Mouse (Mus musculus): ENCODE measurements around the gene Cst3.

The Cst3 gene

DNA sequence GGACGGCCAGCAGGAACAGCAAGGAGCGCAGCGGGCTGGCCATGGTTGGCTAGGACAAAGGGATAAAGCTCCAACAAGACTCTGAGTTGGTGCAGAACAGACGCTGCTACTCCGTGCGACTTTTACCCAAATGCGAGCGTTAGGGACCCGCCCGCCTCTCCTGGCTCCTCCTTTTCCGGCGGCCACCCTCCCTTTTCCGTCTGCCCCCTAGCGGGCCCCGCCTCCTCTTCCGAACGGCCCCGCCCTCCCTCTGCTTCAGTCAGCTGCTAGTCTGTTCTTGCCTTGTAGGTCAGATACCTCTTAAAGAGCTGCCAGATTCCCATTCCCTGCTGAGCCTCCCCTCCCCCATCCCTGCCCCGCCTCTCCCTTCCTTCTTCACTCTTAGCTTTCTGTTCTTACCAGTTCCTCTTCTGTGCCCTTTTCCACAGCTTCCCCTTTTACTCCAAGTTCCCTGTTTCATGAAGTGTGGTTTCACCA, at the start of gene Cst3:
TSS of gene Cst3 (minus strand) at position 358 of the 477 bp plus-strand sequence.
- DNase-seq = peak; percentile 87 to 90

GRCm38 (mm10) chr2:148902286-148902685, 26.8 kb upstream of the Cst3 start:
- DNase-seq = peak; percentile 34 to 56

DNA sequence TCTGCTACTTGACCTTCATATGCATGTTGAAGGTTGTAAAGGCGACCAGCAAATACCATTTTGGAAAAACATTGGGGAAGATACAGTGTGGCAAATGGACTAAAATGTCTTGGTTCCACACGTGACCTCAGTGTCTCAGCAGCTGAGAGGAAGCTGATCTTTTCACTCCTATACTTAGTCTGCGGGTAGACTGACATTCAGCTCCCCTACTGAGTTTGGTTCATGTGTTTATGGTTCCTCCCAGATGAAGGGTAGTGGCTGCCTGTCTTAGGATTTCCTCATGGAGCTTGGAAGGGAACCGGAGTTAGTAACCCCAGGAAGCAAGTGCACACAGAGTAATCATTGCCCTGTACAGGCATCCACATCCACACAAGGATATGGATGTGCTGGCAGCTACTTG, 24.8 kb upstream of the Cst3 start:
- no peak for DNase-seq

DNA sequence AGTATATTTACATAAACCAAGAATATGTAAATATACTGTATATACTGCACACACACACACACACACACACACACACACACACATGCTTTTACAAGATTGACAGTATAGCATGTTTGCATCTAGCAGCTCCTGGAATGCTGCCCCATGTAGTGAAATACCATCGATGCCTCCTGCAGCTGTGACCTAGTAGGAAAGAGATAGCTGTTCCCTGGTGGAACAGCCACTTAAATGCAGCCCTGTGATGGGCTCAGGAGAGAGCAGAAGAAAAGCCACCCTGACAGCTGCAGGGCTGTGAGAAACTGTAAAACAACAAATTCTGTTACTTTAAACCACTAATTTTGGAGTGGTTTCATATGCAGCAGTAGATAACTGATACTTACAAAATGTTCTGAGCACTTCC, 20.7 kb upstream of the Cst3 start:
- no peak for DNase-seq

- no peak for DNase-seq
Observed at GRCm38 (mm10) chr2:148893107-148893506, 17.6 kb upstream of the Cst3 start.

GRCm38 (mm10) chr2:148890021-148890851, 14.7 kb upstream of the Cst3 start:
- DNase-seq = no peak

GRCm38 (mm10) chr2:148889331-148890010, 14.0 kb upstream of the Cst3 start:
- DNase-seq = no peak

GRCm38 (mm10) chr2:148888872-148889271, 13.4 kb upstream of the Cst3 start:
- no peak for DNase-seq

GRCm38 (mm10) chr2:148884738-148885137, 9.2 kb upstream of the Cst3 start:
- DNase-seq = no peak

- DNase-seq = no peak
Observed at GRCm38 (mm10) chr2:148879199-148879598, 3.7 kb upstream of the Cst3 start.

GRCm38 (mm10) chr2:148878641-148879130, 3.2 kb upstream of the Cst3 start:
- no peak for DNase-seq

- DNase-seq = peak; percentile 39 to 43
Observed at GRCm38 (mm10) chr2:148877016-148877770, 1.7 kb upstream of the Cst3 start.

DNA sequence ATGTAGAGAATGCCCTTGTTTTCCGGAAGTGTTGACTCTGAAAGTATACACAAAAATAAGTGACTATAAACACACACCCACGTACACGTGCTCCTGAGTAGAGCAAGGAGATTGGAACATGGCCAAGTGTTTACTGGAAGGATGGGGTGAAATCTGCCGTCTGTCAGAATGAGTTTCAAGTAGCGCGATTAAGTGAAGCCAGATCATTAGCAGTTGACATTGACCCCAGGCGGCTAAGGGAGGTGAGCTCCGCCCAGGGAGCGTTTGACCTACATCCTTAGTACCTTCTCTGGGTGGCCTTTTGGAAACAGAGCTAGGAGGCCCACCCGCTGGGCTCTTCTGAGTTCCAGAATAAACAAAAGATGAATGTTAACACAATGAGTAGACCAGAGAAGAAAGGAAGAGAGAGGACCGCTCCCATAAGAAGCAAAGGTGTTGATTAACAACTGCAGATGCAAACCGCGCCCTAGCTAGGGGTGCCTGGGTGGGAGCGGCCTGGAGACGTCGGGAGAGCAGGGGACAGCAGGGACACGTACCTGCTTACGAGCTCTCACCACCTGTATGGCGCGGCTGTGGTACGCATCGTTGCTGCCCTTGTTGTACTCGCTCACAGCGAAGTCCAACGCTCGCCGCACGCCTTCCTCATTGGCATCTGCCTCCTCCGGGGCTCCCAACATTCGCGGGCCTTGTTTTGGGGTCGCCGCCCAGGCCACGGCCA, 716 bp downstream of the Cst3 start:
- DNase-seq = no peak

GRCm38 (mm10) chr2:148874224-148874616, 1.3 kb downstream of the Cst3 start:
- DNase-seq = no peak

DNA sequence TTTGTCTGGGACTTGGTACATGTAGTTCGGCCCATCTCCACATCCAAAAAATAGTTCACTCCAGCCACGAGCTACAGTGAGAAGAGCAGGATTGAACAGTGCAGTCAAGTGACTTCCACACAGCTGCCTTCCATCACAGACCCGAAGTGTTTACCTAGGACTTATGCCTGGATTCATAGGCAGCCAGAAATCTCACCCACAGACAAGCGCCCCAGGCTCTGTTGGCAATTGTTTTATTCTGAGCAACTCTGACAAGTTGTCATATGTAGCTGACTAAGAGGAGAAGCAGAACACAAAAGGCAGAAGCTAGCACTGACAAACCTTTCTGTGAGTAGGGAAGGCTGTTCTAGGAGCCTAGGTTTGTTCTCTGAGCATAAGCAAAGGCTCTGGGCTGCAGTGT, 2.6 kb downstream of the Cst3 start:
- DNase-seq = no peak

GRCm38 (mm10) chr2:148870526-148870925, 5.0 kb downstream of the Cst3 start:
- no peak for DNase-seq

GRCm38 (mm10) chr2:148868959-148869358, 6.5 kb downstream of the Cst3 start:
- no peak for DNase-seq

GRCm38 (mm10) chr2:148864966-148865365, 10.5 kb downstream of the Cst3 start, which contains the start of gene 9230104L09Rik:
TSS of gene 9230104L09Rik (minus strand) at chr2:148865038.
- DNase-seq = no peak

DNA sequence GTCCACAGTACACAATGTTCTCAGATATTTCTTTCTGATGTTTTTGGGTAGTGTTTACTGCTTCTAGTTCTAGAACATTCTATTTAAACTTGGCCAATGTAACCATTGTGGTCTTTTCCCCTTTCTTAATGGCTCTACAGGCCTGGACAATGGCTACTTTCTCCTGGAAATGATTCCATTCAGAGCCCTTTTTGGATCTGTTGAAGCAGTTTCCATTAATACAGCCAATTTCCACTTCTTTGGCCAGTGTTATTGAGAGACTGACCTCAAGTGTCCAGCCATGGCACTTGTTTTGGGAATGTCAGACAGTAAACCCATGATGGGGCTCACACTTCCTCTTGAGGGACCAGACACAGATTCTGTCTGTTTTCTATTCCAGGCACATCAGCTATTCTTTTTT, 13.8 kb downstream of the Cst3 start:
- DNase-seq = no peak

DNA sequence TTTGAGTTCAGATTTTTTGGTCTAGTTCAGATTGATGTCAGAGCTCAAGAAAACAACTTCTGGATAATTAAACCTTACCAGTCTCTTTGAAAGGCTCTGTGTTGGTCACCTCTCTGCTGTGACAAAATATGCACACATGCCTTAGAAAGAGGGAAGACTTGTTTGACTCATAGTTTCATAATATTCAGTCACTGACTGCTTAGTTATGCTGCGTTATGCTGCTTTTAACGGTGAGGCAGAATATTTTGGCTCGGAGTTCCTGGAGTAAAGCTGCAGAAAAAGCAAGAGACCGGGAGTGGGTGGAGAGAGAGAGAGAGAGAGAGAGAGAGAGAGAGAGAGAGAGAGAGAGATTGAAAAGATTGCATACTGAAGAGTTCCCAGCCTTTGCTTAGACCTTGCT, 14.5 kb downstream of the Cst3 start:
- DNase-seq = no peak

- DNase-seq = no peak
Observed at GRCm38 (mm10) chr2:148857506-148857905, 18.0 kb downstream of the Cst3 start.

DNA sequence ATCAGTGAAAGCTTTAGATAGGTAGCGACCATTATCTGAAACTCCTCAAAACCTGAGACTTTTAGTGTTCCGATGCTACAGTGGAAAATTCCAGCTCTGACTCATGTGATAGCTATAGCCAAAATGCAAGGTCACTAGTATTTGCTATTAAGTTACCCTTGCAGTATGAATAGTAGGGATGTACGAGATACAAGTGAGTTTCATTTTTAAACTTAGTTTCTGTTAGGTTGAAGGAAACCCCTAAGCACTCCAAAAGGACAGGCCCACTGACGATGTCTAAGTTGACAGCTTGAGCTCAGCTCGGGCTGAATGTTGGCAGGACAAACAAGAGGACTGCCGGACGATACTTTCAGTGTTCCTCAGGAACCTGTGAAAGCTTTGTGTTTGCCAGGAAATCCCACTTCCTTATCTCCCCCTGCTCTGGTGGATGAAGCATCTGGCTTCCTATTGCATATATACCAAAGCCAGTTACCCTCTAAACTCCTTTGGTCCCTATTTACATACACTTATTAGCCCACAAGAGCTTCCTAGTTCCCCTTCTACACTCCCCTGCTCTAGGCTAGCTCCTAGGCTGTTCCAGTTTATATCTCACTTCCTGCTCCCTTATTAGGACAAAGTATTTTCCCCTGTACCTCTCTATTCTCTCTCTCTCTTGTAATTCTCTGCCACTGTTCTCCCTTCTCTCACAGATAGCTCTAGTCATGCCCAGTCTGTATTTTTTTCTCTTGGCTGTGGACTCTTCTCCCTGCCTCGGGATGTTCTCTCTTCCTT, 18.7 kb downstream of the Cst3 start:
- no peak for DNase-seq

Data from spleen, adult 18-20 months (tissue).